Mouse (Mus musculus): ENCODE data around the gene Sema6d.

GRCm38 (mm10) chr2:124527641-124528040 is 437.9 kb downstream of the Sema6d start:
- TF ChIP-seq CTCF (IDR thresholded peaks at IDR 0.05; ENCODE audit: low read depth, low read length) (no peak), EP300 (IDR thresholded peaks at IDR 0.05; ENCODE audit: insufficient read depth, low read depth, low read length) (no peak)

All from ES-Bruce4 (cell line).